28 mouse cellular contexts compared by ENCODE assay signal in the genomic region with DNA sequence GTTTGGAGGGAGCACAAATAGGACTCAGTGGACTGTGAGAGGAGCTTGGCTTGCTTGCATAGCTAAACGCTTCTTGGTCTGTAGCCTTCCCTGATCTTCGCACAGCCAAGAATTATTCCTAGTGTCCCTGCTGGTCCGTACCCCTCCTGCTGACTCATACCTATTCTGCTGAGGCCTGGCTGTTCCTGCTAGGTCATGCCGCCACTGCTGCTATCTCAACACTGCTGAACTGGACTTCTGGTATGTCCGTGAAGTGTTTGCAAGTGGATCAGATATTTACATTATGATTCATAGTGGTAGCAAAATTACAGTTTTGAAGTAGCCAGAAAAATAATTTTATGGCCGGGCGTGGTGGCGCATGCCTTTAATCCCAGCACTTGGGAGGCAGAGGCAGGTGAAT. TPM values are rescaled to one million over a fixed set of nuclear protein-coding genes. Genes with fewer than 3 reads are reported as not detected.
"Had no signal": no experiment of that assay in that cellular context is flagged by ENCODE, and none has a peak within 500 bp of the region (broad histone marks: within the 10 kb centered on the region; RNA-seq: fewer than 3 reads in every experiment).

No protein-coding gene starts in this region.

- H3K4me1 ChIP-seq: embryonic facial prominence, embryonic 10.5 days; embryonic facial prominence, embryonic 12.5 days; forebrain, embryonic 13.5 days; forebrain, embryonic 15.5 days; heart, embryonic 10.5 days had no signal

- H3K9me3 ChIP-seq: embryonic facial prominence, embryonic 15.5 days; forebrain, embryonic 12.5 days; forebrain, embryonic 13.5 days; forebrain, embryonic 15.5 days; heart, embryonic 10.5 days had no signal

- H3K27ac ChIP-seq: embryonic facial prominence, embryonic 10.5 days; embryonic facial prominence, embryonic 12.5 days; embryonic facial prominence, embryonic 13.5 days; embryonic facial prominence, embryonic 15.5 days; forebrain, embryonic 10.5 days; forebrain, embryonic 12.5 days; forebrain, embryonic 13.5 days; forebrain, embryonic 15.5 days; gastrocnemius, adult 2 months; heart, adult 2 months; heart, embryonic 10.5 days had no signal

- ATAC-seq: forebrain, embryonic 13.5 days; forebrain, embryonic 14.5 days; forebrain, embryonic 15.5 days; forebrain, embryonic 16.5 days; forebrain, postnatal 0 days had no signal

- H3K4me2 ChIP-seq: embryonic facial prominence, embryonic 12.5 days; embryonic facial prominence, embryonic 13.5 days; embryonic facial prominence, embryonic 15.5 days; forebrain, embryonic 12.5 days; forebrain, embryonic 13.5 days; forebrain, embryonic 15.5 days had no signal

- H3K4me3 ChIP-seq: embryonic facial prominence, embryonic 10.5 days; embryonic facial prominence, embryonic 12.5 days; embryonic facial prominence, embryonic 13.5 days; embryonic facial prominence, embryonic 15.5 days; erythroblast, embryonic 14.5 days; forebrain, embryonic 10.5 days; forebrain, embryonic 12.5 days; forebrain, embryonic 13.5 days; forebrain, embryonic 15.5 days; gastrocnemius, adult 2 months; heart, adult 2 months; heart, embryonic 10.5 days had no signal

- H3K27me3 ChIP-seq: embryonic facial prominence, embryonic 12.5 days; embryonic facial prominence, embryonic 13.5 days; embryonic facial prominence, embryonic 15.5 days; forebrain, embryonic 12.5 days; forebrain, embryonic 13.5 days; forebrain, embryonic 15.5 days had no signal

- H3K36me3 ChIP-seq: embryonic facial prominence, embryonic 10.5 days; embryonic facial prominence, embryonic 12.5 days; embryonic facial prominence, embryonic 13.5 days; embryonic facial prominence, embryonic 15.5 days; forebrain, embryonic 10.5 days; forebrain, embryonic 12.5 days; forebrain, embryonic 15.5 days; heart, embryonic 10.5 days had no signal

- DNase-seq: cerebellum, adult 2 months; cerebellum, adult 8-10 months; cerebellum, adult 9-10 months; cerebellum, adult 9-11 months; cerebellum, postnatal 10 days; cerebellum, postnatal 14 days; cerebellum, postnatal 25 days; cerebellum, postnatal 36 days; embryo, embryonic 11 days; forebrain, postnatal 0 days; gastrocnemius, adult 2 months; gastrocnemius, postnatal 14 days; gastrocnemius, postnatal 25 days; gastrocnemius, postnatal 36 days; heart, adult 2 months had no signal

- H3K9ac ChIP-seq: embryonic facial prominence, embryonic 12.5 days; embryonic facial prominence, embryonic 13.5 days; embryonic facial prominence, embryonic 15.5 days; forebrain, embryonic 12.5 days; forebrain, embryonic 13.5 days; forebrain, embryonic 15.5 days; forebrain, postnatal 0 days had no signal

RNA-seq across cellular contexts. Expression of a gene that starts 44.0 kb away (rescaled TPM):
- total RNA-seq: granulocyte monocyte progenitor cell, adult 5-6 weeks had no signal
